Mouse (Mus musculus): ENCODE measurements at regions not wholly inside any gene's neighbourhood (a gene's known extent, or its start where the extent isn't known, plus 50 kb on each side); places are given as distances from the start of the nearest gene placed in this dataset.
"Not testable (repeated sequence)": the region's sequence is repeated elsewhere in the genome, so short reads cannot be mapped to it uniquely, and the experiment has no call there.

- DNase-seq (ENCODE audit: low spot score in 2 of 2): no peak
These were observed 201.4 kb downstream of the Med10 start for GRCm38 (mm10) chr13:70003591-70003990.

GRCm38 (mm10) chr13:70012123-70012522 is 209.9 kb downstream of the Med10 start:
- DNase-seq (ENCODE audit: low spot score in 2 of 2): no peak

DNA sequence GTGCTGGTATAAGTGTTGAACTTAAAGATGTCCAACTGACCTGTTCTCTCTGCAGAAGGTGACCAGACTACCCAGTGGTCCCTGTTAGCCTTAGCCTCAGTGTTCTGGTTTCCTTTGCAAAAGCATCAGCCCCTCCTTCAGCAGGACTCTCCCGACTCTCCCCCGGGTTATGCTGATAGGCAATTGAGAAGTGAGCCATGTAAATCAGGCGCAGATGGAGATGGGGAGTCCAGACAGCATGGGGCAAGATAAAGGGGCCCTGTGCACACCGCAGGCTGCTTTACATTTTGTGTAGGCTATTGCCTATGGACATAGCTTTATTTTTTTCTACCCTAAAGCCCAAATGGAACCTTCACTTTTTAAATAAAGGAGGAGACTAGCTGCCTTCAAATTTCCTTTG is 213.0 kb downstream of the Med10 start:
- DNase-seq (ENCODE audit: low spot score in 2 of 2): no peak

GRCm38 (mm10) chr13:70017535-70017934 is 215.3 kb downstream of the Med10 start:
- no peak for DNase-seq (ENCODE audit: low spot score in 2 of 2)

DNA sequence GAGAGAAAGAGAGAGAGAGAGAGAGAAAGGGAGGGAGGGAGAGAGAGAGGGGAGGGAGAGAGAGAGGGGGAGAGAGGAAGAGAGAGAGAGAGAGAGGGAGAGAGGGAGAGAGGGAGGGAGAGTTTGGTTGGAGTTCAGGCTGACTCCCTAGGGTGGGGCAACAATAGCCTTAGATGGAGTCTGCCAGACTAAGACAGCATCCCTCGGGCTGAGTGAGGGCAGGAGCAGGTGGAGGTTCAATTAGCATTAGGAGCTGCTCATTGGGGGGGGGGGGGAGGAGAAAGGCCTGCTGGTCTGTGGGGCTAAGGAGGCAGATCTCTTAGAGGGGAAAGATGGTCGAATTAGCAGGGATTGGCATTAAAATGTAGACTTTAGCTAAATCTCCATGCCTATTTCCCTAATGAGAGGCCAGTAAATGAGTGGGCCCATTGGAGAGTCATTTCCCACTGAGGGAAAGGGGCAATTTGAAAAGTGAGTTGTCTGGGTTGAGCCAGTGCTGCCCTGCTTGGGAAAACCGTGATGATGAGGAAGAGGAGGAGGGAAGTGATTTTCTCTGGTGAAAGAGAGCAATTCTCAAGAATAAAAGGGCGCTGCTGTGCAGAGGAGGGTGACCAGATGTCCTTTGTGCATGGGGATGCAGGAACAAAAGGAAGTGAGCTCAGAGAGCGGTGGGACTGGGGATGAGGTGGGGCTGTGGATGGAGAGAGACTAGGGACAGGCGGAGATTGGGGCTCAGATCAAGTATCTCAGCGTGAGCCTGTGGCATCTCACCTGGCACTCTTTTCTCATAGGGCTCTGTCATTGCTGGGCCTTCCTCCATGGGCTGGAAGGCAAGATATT is 218.0 kb downstream of the Med10 start:
- DNase-seq (ENCODE audit: low spot score in 2 of 2): no peak

DNA sequence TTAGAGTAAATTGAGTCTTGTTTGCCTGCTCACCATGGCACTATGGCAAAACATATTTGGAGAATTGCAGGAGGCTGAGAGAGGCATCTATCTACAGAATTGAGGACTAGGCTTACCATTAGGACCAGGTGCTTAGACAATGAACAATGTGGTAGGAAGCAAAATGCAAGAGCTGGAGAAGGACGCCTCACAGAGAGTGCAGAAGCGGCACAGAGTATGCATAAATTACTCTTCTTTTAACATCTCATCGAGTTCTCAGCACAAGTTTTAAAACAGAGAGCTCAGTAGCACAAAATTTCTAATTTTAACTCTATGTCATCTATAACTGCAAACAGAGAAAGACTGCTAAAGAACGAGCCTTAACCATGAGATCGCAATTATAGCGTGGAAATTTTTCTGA is 231.1 kb downstream of the Med10 start:
- DNase-seq (ENCODE audit: low spot score in 2 of 2): no peak

DNA sequence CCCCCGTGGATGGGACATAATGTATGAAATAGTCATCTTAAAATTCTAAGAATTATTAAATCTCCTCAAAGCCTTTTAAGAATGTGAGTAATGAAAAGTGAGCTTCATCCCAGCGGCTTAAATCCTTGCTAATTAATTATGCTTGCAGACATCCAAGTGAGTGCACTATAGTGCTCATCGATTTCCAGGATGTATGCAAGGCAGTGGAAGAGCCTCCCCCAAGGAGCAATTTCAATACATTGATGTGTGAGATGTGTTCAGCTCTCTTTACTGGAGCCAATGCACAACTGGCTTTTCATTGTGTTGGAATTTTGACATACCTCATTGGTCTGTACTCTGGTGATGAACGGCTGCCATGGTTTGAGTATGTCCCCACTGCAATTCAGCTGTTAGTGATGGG is 231.6 kb downstream of the Med10 start:
- DNase-seq (ENCODE audit: low spot score in 2 of 2): no peak

GRCm38 (mm10) chr13:70037985-70038667 is 235.9 kb downstream of the Med10 start:
- DNase-seq (ENCODE audit: low spot score in 2 of 2): no peak

DNA sequence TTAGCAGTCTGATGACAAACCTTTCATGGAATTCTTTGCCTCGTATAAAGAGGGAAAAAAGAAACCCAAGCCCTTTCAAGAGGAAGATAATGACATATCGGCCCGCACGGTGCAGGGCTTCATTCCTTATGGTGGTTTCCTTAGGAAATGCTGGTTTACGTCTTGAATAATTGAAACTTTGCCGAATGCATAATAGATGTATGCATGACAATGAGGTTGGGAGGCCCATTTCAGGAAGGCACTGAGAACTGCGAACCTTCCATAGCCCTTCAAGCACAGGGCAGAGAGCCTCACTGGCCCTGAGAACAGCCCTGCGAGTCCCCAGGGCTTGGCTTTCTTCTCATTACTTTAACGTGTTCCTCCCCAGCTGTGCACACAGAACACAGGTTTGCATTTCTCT is 255.7 kb downstream of the Med10 start:
- DNase-seq (ENCODE audit: low spot score in 2 of 2): no peak

DNA sequence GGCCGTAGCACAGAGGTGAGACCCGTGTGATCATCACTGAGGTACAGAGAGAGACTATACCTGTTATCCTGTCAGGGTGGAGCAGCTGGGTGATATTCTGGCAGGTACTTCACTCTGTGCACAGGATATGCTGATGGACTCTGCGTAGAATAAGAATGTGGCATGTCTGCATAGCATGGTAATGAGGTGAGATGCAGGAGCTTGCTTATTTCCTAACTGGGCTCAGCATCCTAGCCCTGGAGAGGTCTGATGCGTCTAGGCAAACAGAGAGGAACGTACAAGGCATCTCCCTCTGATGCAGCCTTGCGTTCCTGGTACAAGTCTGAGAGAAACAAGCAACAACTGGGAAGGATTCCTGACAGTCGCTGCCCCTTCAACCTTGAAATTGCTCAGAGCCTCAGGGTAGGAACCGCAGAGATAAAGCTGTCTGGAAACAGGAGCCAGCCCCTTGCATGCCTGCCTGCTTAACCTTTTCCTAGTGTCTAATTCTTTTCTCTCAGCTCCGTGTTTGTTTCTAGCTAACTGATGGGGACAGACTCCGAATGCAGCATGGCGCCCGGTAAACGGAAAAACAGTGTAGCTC is 259.3 kb downstream of the Med10 start:
- DNase-seq (ENCODE audit: low spot score in 2 of 2): no peak

GRCm38 (mm10) chr13:70073655-70074054 is 271.5 kb downstream of the Med10 start:
- DNase-seq (ENCODE audit: low spot score in 2 of 2): no peak

GRCm38 (mm10) chr13:70075353-70075752 is 273.2 kb downstream of the Med10 start:
- DNase-seq (ENCODE audit: low spot score in 2 of 2): no peak

GRCm38 (mm10) chr13:70081108-70081507 is 278.9 kb downstream of the Med10 start:
- DNase-seq (ENCODE audit: low spot score in 2 of 2): no peak

- no peak for DNase-seq (ENCODE audit: low spot score in 2 of 2)
These were observed 290.7 kb downstream of the Med10 start for GRCm38 (mm10) chr13:70092886-70093285.

- no peak for DNase-seq (ENCODE audit: low spot score in 2 of 2)
These were observed 291.8 kb downstream of the Med10 start for GRCm38 (mm10) chr13:70093970-70094369.

GRCm38 (mm10) chr13:70096430-70097301 is 294.5 kb downstream of the Med10 start:
- DNase-seq (ENCODE audit: low spot score in 2 of 2): no peak

DNA sequence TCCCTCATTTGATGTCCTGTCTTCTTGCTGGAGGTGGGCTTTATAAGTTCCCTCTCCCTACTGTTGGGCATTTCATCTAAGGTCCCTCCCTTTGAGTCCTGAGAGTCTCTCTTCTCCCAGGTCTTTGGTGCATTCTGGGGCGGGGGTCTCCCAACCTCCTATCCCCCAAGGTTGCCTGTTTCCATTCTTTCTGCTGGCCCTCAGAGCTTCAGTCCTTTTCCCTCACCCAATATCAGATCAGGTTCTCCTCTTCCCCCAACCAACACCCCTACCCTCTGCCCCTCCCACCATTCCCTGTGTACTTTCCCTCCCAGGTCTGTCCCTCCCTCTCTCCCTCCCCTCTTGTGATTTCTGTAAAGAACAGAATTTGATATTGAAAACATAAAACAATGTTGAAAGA is 297.9 kb downstream of the Med10 start:
- not testable (repeated sequence) for DNase-seq (ENCODE audit: low spot score in 2 of 2)

- no peak for DNase-seq (ENCODE audit: low spot score in 2 of 2)
These were observed 300.8 kb downstream of the Med10 start for GRCm38 (mm10) chr13:70103021-70103420.

GRCm38 (mm10) chr13:70103491-70103890 is 301.3 kb downstream of the Med10 start:
- DNase-seq (ENCODE audit: low spot score in 2 of 2): not testable (repeated sequence)

DNA sequence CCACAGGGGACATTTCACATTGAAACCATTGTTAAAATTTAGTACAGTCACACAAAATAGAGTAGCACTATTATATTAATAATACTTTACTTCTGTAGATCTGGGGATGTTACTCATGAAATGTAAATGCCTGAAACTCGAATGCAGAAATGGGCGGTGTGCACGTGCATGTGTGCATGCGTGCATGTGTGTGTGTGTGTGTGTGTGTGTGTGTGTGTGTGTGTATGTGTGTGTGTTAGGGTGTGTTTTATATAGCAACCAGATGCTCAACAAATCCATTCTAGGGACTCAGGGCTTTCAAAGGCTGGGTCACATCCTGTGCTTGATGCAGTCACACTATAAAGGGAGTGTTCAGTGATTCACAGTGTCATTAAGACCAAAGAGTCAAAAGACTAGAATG is 301.7 kb downstream of the Med10 start:
- DNase-seq (ENCODE audit: low spot score in 2 of 2): no peak

- DNase-seq (ENCODE audit: low spot score in 2 of 2): no peak
These were observed 313.4 kb downstream of the Med10 start for GRCm38 (mm10) chr13:70115576-70115975.
